Comparison of ENCODE assay signal across 8 mouse cellular contexts in genomic region chr2:166439847-166440775, GRCm38 (mm10).
DNase-seq lines count a peak whose midpoint lies in the region; ATAC-seq and TF ChIP-seq lines count a peak whose summit lies in the region.

No protein-coding gene starts in this region.

- no peak for ATAC-seq in liver, embryonic 14.5 days (ENCODE audit: insufficient read depth)
- ATAC-seq in liver, embryonic 12.5 days, result no peak

- no peak overlapping the region for H3K27ac ChIP-seq in liver, embryonic 14.5 days
- H3K27ac ChIP-seq in liver, embryonic 12.5 days, result no peak overlapping the region
- peak overlapping the region; percentile 76 for H3K27ac ChIP-seq in limb, embryonic 10.5 days

- no peaks in the 10 kb centered on the region for H3K27me3 ChIP-seq in liver, embryonic 14.5 days (ENCODE audit: control insufficient read depth, insufficient read depth, low read length)
- H3K27me3 ChIP-seq in liver, embryonic 12.5 days (replicated peaks), result no peaks in the 10 kb centered on the region
- H3K27me3 ChIP-seq in limb, embryonic 10.5 days (ENCODE audit: low read depth, poor library complexity, severe bottlenecking), result no peaks in the 10 kb centered on the region

- H3K4me1 ChIP-seq in liver, embryonic 14.5 days (replicated peaks; ENCODE audit: control insufficient read depth in 2 of 2, insufficient read depth in 2 of 2, low read length in 1 of 2), result no peaks in the 10 kb centered on the region
- H3K4me1 ChIP-seq in liver, embryonic 12.5 days, result no peaks in the 10 kb centered on the region; the same call in 1 of the 2 replicates
- peaks cover 36% of the 10 kb centered on the region for H3K4me1 ChIP-seq in limb, embryonic 10.5 days

- H3K36me3 ChIP-seq in liver, embryonic 14.5 days (replicated peaks; ENCODE audit: control insufficient read depth, insufficient read depth, low read depth), result no peaks in the 10 kb centered on the region
- H3K36me3 ChIP-seq in liver, embryonic 12.5 days, result no peaks in the 10 kb centered on the region
- H3K36me3 ChIP-seq in limb, embryonic 10.5 days, result no peaks in the 10 kb centered on the region

- peak; percentile 62 for TF ChIP-seq CTCF in liver, embryonic 14.5 days (IDR thresholded peaks at IDR 0.05; ENCODE audit: low read depth)

- no peaks in the 10 kb centered on the region for H3K9me3 ChIP-seq in liver, embryonic 14.5 days (ENCODE audit: control insufficient read depth, low read length)
- H3K9me3 ChIP-seq in liver, embryonic 12.5 days (replicated peaks), result no peaks in the 10 kb centered on the region
- H3K9me3 ChIP-seq in limb, embryonic 10.5 days (replicated peaks), result no peaks in the 10 kb centered on the region

- H3K4me2 ChIP-seq in liver, embryonic 14.5 days (ENCODE audit: low read depth), result no peak overlapping the region
- no peak overlapping the region for H3K4me2 ChIP-seq in liver, embryonic 12.5 days

- WGBS in liver, embryonic 14.5 days (ENCODE audit: insufficient replicate concordance), result 46% methylated on average over 13 of the region's 13 CpGs
- WGBS in liver, embryonic 12.5 days (ENCODE audit: insufficient replicate concordance), result 45% methylated on average over 13 of the region's 13 CpGs
- WGBS in limb, embryonic 10.5 days, result 51% methylated on average over 13 of the region's 13 CpGs

- H3K9ac ChIP-seq in liver, embryonic 14.5 days (replicated peaks), result no peak overlapping the region
- H3K9ac ChIP-seq in liver, embryonic 12.5 days, result no peak overlapping the region

- no peak for TF ChIP-seq EP300 in liver, embryonic 14.5 days (IDR thresholded peaks at IDR 0.05; ENCODE audit: low read depth)

- no peak overlapping the region for H3K4me3 ChIP-seq in liver, embryonic 14.5 days (ENCODE audit: insufficient read depth in 1 of 2, low read depth in 2 of 2, low read length in 2 of 2)
- no peak overlapping the region for H3K4me3 ChIP-seq in liver, embryonic 12.5 days
- no peak overlapping the region for H3K4me3 ChIP-seq in limb, embryonic 10.5 days

- peak; percentile 56 for DNase-seq in adrenal gland, adult 2 months
- no peak for DNase-seq in adrenal gland, adult 8-10 months
- DNase-seq in liver, embryonic 14.5 days (ENCODE audit: low read depth in 3 of 3, low spot score in 3 of 3), result no peak
- peak; percentile 14 for DNase-seq in c-Kit-positive CD71-positive TER-119-positive erythroid progenitor cells, embryonic 14.5 days (ENCODE audit: low spot score)
- DNase-seq in limb, embryonic 10.5 days (ENCODE audit: low spot score), result no peak
- DNase-seq in thymus, postnatal 14 days, result peak; percentile 59
- no peak for DNase-seq in ovary, postnatal 10 days (ENCODE audit: low spot score)

Comparison
In these comparisons a context has a peak if more than half of its experiments do, and no peak if none do; other contexts are left out.
1. DNase-seq: peak in adrenal gland, adult 2 months (single experiment), c-Kit-positive CD71-positive TER-119-positive erythroid progenitor cells, embryonic 14.5 days (single experiment) and thymus, postnatal 14 days (single experiment); none in adrenal gland, adult 8-10 months (single experiment), liver, embryonic 14.5 days (0 of 3), limb, embryonic 10.5 days (single experiment) and ovary, postnatal 10 days (single experiment).